Mouse (Mus musculus) small intestine, adult 2 months (tissue): ENCODE data around the gene Ccne1.

ENCODE experiments used
- CTCF ChIP-seq: fragments of 200-500 bp; IDR thresholded peaks from 2 replicates; pipeline ENCODE4 v1.5.1; 2012; ENCODE audit warnings: low read depth, mild to moderate bottlenecking, control low read depth, inconsistent platforms, low read length, moderate library complexity, mixed read lengths; ENCODE audit not compliant: insufficient replicate concordance, insufficient read length; ENCODE audit errors: extremely low read depth
- POLR2A ChIP-seq: fragments of 200-500 bp; IDR thresholded peaks from 2 replicates; pipeline ENCODE4 v1.6.1; 2012; ENCODE audit warnings: low read depth, mild to moderate bottlenecking, control low read depth, inconsistent platforms, low read length, moderate library complexity

GRCm38 (mm10) chr7:38108260-38108632, 912 bp upstream of the Ccne1 start:
- TF ChIP-seq POLR2A (no peak), CTCF (no peak)
